Comparison of ENCODE assay signal across 8 mouse cellular contexts in genomic region chr11:58008437-58009050, GRCm38 (mm10). TPM values are rescaled to one million over a fixed set of nuclear protein-coding genes. Genes with fewer than 3 reads are reported as not detected.
DNase-seq lines count a peak whose midpoint lies in the region; ATAC-seq lines count a peak whose summit lies in the region.

No protein-coding gene starts in this region.

- peak; percentile 60 to 82 for DNase-seq in gastrocnemius, adult 8-10 months (ENCODE audit: low spot score in 2 of 2)
- DNase-seq in hindlimb bud, embryonic 11.5 days (ENCODE audit: extremely low spot score, low read depth, low spot score) = peak; percentile 52
- peak; percentile 51 to 81 for DNase-seq in left cerebral cortex, adult 8-10 months (ENCODE audit: low spot score in 2 of 2)
- DNase-seq in right cerebral cortex, adult 18-20 months = peak; percentile 86
- peak; percentile 69 for DNase-seq in urinary bladder, adult 2 months (ENCODE audit: low spot score)

- peak; percentile 80 for ATAC-seq in activated CD4-positive, CD25-positive, alpha-beta regulatory T cell, adult 4 months
- ATAC-seq in common myeloid progenitor, adult 5-6 weeks (replicated peaks; ENCODE audit: low read depth, poor library complexity, severe bottlenecking) = peak; percentile 83
- ATAC-seq in megakaryocyte, adult 5-6 weeks (ENCODE audit: poor library complexity, severe bottlenecking) = peak; percentile 84

RNA-seq across cellular contexts. Expression of gene Larp1, which starts 0.3 kb away (rescaled TPM):
- 10 to 100 TPM; 20.0 to 26.8 TPM for polyA plus RNA-seq in activated CD4-positive, CD25-positive, alpha-beta regulatory T cell, adult 4 months (2017; shearing (Covaris generic))
- 65.3 and 72.9 TPM in 2 replicates for total RNA-seq in common myeloid progenitor, adult 5-6 weeks (2017)
- total RNA-seq in gastrocnemius, adult 8-10 months (2022) = 100 to 1,000 TPM in 3 of 4 experiments, 10 to 100 TPM in 1; 98.4 to 121 (median 107) TPM
- total RNA-seq in left cerebral cortex, adult 8-10 months (2022) = 10 to 100 TPM; 84.6 to 88.6 (median 86.9) TPM
- total RNA-seq in megakaryocyte, adult 5-6 weeks (2015) = 62.3 and 65.1 TPM in 2 replicates
- 29.8 and 38.1 TPM in 2 replicates for total RNA-seq in megakaryocyte, adult 5-6 weeks (2017)
- 31.1 and 42.6 TPM in 2 replicates for polyA plus RNA-seq in urinary bladder, adult 2 months (2012; rRNA removed)

Comparison
In these comparisons a context has a peak if more than half of its experiments do, and no peak if none do; other contexts are left out.
1. Peak in every context shown above with its lines: DNase-seq and ATAC-seq.